Mouse (Mus musculus) erythroblast, embryonic 14.5 days (primary cell): ENCODE results near the gene Ect2. TPM values are rescaled to one million over a fixed set of nuclear protein-coding genes. Genes with fewer than 3 reads are reported as not detected.

ENCODE experiments used
- H3K27me3 ChIP-seq: 2 replicates; pipeline ENCODE4 v1.6.1; 2012; ENCODE audit warnings: inconsistent platforms; ENCODE audit not compliant: control insufficient read depth
- H3K36me3 ChIP-seq: 2 replicates; pipeline ENCODE4 v1.6.1; 2012; ENCODE audit warnings: mild to moderate bottlenecking, inconsistent platforms; ENCODE audit not compliant: control insufficient read depth
- H3K4me1 ChIP-seq: 2 replicates; pipeline ENCODE4 v1.6.1; 2012; ENCODE audit warnings: inconsistent platforms; ENCODE audit not compliant: control insufficient read depth
- H3K4me3 ChIP-seq: replicated peaks from 2 replicates; pipeline ENCODE3; 2012; ENCODE audit warnings: moderate library complexity, mild to moderate bottlenecking, inconsistent platforms
- H3K9me3 ChIP-seq: 2 replicates; pipeline ENCODE4 v1.6.1; 2012; ENCODE audit warnings: low read length, inconsistent platforms, mixed read lengths; ENCODE audit not compliant: control insufficient read depth
- GATA1 ChIP-seq: IDR thresholded peaks from 2 replicates; pipeline ENCODE4 v1.6.1; 2012; ENCODE audit warnings: low read length, inconsistent platforms, mixed read lengths
- TAL1 ChIP-seq: IDR thresholded peaks from 3 replicates; pipeline ENCODE4 v1.6.1; 2012; ENCODE audit warnings: low read length, inconsistent platforms, mixed read lengths
- polyA plus RNA-seq: library from polyadenylated mRNA; stranded (reverse); fragments of >175 nt; gene quantifications from 2 replicates; pipeline ENCODE4 v1.2.3, GENCODE M21; 2012

The Ect2 gene
- polyA plus RNA-seq, 1 experiment, result 0.46 TPM

GRCm38 (mm10) chr3:27140101-27140500, 13.6 kb downstream of the Ect2 start:
- H3K4me1 ChIP-seq, result no peaks in the 10 kb centered on the region
- H3K36me3 ChIP-seq, result peaks cover 99% of the 10 kb centered on the region
- TF ChIP-seq GATA1, result no peak
- TF ChIP-seq TAL1, result no peak

GRCm38 (mm10) chr3:27121864-27122450, 31.7 kb downstream of the Ect2 start:
- H3K27me3 ChIP-seq, result no peaks in the 10 kb centered on the region
- no peak overlapping the region for H3K4me3 ChIP-seq
- peaks cover 98% of the 10 kb centered on the region for H3K36me3 ChIP-seq
- TF ChIP-seq TAL1 (no peak), GATA1 (no peak)
- H3K9me3 ChIP-seq, result no peaks in the 10 kb centered on the region
- peaks cover 5% of the 10 kb centered on the region for H3K4me1 ChIP-seq

More at GRCm38 (mm10) chr3:27140101-27140500, 13.6 kb downstream of the Ect2 start:
- H3K27me3 ChIP-seq, result no peaks in the 10 kb centered on the region
- no peak overlapping the region for H3K4me3 ChIP-seq
- H3K9me3 ChIP-seq, result no peaks in the 10 kb centered on the region

GRCm38 (mm10) chr3:27120932-27121331, 32.7 kb downstream of the Ect2 start:
- no peaks in the 10 kb centered on the region for H3K9me3 ChIP-seq
- no peak overlapping the region for H3K4me3 ChIP-seq
- H3K27me3 ChIP-seq, result no peaks in the 10 kb centered on the region
- peaks cover 5% of the 10 kb centered on the region for H3K4me1 ChIP-seq
- peaks cover 98% of the 10 kb centered on the region for H3K36me3 ChIP-seq
- no peak for TF ChIP-seq TAL1
- TF ChIP-seq GATA1, result no peak

GRCm38 (mm10) chr3:27118227-27118626, 35.5 kb downstream of the Ect2 start:
- Histone ChIP-seq H3K27me3 (no peaks in the 10 kb centered on the region), H3K4me3 (no peak overlapping the region), H3K36me3 (peaks cover 88% of the 10 kb centered on the region), H3K9me3 (no peaks in the 10 kb centered on the region), H3K4me1 (peaks cover 2% of the 10 kb centered on the region)
- TF ChIP-seq GATA1 (no peak), TAL1 (no peak)

DNA sequence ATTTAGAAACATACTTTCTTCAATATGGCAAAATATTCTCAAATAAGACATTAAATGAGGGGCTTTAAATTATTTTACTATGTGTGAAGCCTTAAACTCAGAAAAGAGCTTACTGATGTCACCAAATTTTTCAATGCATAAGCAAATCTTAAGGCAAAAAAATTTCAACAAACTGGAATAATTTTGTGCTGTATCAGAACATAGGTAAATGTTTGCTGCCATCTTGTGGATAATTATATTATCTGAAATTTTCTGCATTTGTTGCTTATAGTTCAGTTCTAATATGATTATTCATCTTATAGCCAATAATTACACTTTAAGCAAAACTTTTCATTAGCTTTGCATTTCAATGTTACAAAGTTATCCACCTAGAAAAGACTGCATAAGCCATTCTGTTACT, 42.8 kb downstream of the Ect2 start:
- Histone ChIP-seq H3K4me1 (no peaks in the 10 kb centered on the region), H3K9me3 (no peaks in the 10 kb centered on the region), H3K27me3 (no peaks in the 10 kb centered on the region), H3K4me3 (no peak overlapping the region), H3K36me3 (peaks cover 85% of the 10 kb centered on the region)
- TF ChIP-seq GATA1 (no peak), TAL1 (no peak)

GRCm38 (mm10) chr3:27109109-27109508, 44.6 kb downstream of the Ect2 start:
- TF ChIP-seq GATA1, result no peak
- no peak for TF ChIP-seq TAL1
- H3K9me3 ChIP-seq, result no peaks in the 10 kb centered on the region
- no peak overlapping the region for H3K4me3 ChIP-seq
- peaks cover 86% of the 10 kb centered on the region for H3K36me3 ChIP-seq
- no peaks in the 10 kb centered on the region for H3K27me3 ChIP-seq
- H3K4me1 ChIP-seq, result no peaks in the 10 kb centered on the region

DNA sequence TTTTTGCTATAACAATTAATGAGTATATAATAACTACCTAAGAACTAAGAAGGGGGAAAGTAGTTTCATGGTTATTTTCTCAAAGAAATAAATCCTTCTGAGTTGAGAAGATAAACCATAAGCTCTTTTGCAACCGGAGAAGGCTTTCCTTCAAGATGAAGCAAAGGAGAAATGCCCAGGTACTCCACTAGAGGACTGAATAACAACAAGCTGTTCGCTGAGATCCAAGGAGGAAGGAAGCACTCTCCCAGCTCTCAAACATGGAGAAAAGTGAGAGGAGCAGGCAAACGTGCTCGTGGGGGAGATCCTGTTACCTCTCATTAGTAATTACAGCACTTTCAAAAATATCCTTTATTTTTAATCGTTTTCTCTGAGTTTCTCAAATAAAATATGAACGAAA, 46.5 kb downstream of the Ect2 start:
- Histone ChIP-seq H3K27me3 (no peaks in the 10 kb centered on the region), H3K4me3 (no peak overlapping the region), H3K9me3 (no peaks in the 10 kb centered on the region), H3K36me3 (peaks cover 93% of the 10 kb centered on the region), H3K4me1 (no peaks in the 10 kb centered on the region)
- TF ChIP-seq TAL1, result no peak
- no peak for TF ChIP-seq GATA1

DNA sequence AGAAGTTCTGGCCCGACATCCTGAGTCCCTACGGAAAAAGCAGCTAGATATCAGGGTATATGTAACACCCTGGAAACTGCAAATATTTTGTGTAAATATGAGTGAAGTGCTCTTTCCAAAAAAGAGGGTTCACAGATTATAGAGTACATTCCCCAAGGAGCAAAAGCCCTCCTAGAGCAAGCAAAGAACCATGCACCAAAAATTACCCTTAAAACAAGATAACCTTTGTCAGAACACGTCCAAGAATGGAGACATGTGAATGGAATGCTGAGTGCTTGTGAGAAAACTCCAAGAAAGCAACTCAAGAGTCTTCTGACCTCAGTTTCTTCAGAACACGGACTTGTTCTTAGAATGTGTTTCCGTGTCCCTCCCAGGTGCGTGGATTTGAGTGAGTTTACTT, 50.7 kb downstream of the Ect2 start:
- peaks cover 95% of the 10 kb centered on the region for H3K36me3 ChIP-seq
- H3K27me3 ChIP-seq, result no peaks in the 10 kb centered on the region
- H3K4me1 ChIP-seq, result no peaks in the 10 kb centered on the region
- no peaks in the 10 kb centered on the region for H3K9me3 ChIP-seq
- TF ChIP-seq GATA1, result no peak
- no peak for TF ChIP-seq TAL1
- H3K4me3 ChIP-seq, result no peak overlapping the region

GRCm38 (mm10) chr3:27098633-27099032, 55.0 kb downstream of the Ect2 start:
- TF ChIP-seq TAL1, result no peak
- no peak for TF ChIP-seq GATA1
- no peaks in the 10 kb centered on the region for H3K4me1 ChIP-seq
- H3K9me3 ChIP-seq, result no peaks in the 10 kb centered on the region
- no peak overlapping the region for H3K4me3 ChIP-seq
- no peaks in the 10 kb centered on the region for H3K27me3 ChIP-seq
- peaks cover 89% of the 10 kb centered on the region for H3K36me3 ChIP-seq

DNA sequence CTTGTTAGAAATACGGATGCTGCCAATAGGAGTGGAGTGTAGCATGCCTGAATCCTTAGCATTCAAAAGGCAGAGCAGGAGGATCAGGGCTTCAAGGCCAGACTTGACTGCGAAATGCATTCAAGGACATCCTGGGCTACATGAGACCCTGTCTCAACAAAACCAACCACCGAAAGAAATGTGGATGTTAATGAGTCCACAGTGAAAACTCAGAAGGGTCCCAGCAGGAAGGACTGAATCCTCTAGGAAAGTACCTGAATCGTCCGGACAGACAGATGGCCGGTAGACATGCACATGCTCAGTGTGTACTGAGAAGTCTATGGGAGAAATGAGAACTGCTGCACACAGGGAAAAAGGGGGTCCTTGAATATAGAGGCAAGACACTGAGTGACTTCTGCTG, 67.5 kb downstream of the Ect2 start:
- no peak overlapping the region for H3K4me3 ChIP-seq
- no peaks in the 10 kb centered on the region for H3K9me3 ChIP-seq
- peaks cover 75% of the 10 kb centered on the region for H3K36me3 ChIP-seq
- no peaks in the 10 kb centered on the region for H3K27me3 ChIP-seq
- TF ChIP-seq GATA1 (no peak), TAL1 (no peak)
- no peaks in the 10 kb centered on the region for H3K4me1 ChIP-seq
